Comparison of ENCODE assay signal across 8 mouse cellular contexts in genomic region chr10:24712367-24712761, GRCm38 (mm10). TPM values are rescaled to one million over a fixed set of nuclear protein-coding genes. Genes with fewer than 3 reads are reported as not detected.
DNase-seq lines count a peak whose midpoint lies in the region; ATAC-seq and TF ChIP-seq lines count a peak whose summit lies in the region.

No protein-coding gene starts in this region.

- peaks cover 4% of the 10 kb centered on the region; the same call in 1 of the 2 replicates for H3K27me3 ChIP-seq in midbrain, embryonic 15.5 days (replicated peaks)

- H3K4me3 ChIP-seq in bone marrow macrophage, adult 2 months (ENCODE audit: insufficient read depth, low read length): peak overlapping the region; percentile 85
- H3K4me3 ChIP-seq in midbrain, embryonic 15.5 days: peak overlapping the region; percentile 53

- peaks cover 3% of the 10 kb centered on the region for H3K4me1 ChIP-seq in bone marrow macrophage, adult 2 months (ENCODE audit: control insufficient read depth, insufficient read depth, low read length)
- H3K4me1 ChIP-seq in midbrain, embryonic 15.5 days: peaks cover 7% of the 10 kb centered on the region

- ATAC-seq in inflammation-experienced regulatory T-cells, adult 6 months: peak; percentile 62
- peak; percentile 53 for ATAC-seq in midbrain, embryonic 15.5 days (replicated peaks)

- H3K36me3 ChIP-seq in midbrain, embryonic 15.5 days (replicated peaks): no peaks in the 10 kb centered on the region

- 0 out of 2 replicates have a peak overlapping the region, but pooled peaks have one; percentile 12 for H3K27ac ChIP-seq in bone marrow macrophage, adult 2 months (ENCODE audit: insufficient read depth, low read depth, low read length)
- H3K27ac ChIP-seq in midbrain, embryonic 15.5 days: no peak overlapping the region

- no peak for TF ChIP-seq POLR2A in bone marrow macrophage, adult 2 months (IDR thresholded peaks at IDR 0.05; ENCODE audit: borderline replicate concordance, low read depth, low read length)

- H3K4me2 ChIP-seq in midbrain, embryonic 15.5 days: peak overlapping the region; percentile 88

- TF ChIP-seq CTCF in bone marrow macrophage, adult 2 months (IDR thresholded peaks at IDR 0.05; ENCODE audit: low read depth, low read length): no peak

- H3K9me3 ChIP-seq in midbrain, embryonic 15.5 days: no peaks in the 10 kb centered on the region

- peak; percentile 32 for DNase-seq in kidney, adult 9 months
- no peak for DNase-seq in kidney, adult 18-20 months
- no peak for DNase-seq in thymus, adult 18-20 months
- DNase-seq in layer of hippocampus, postnatal 10 days (ENCODE audit: low spot score in 2 of 2): no peak
- DNase-seq in retina, embryonic 14.5 days (ENCODE audit: low spot score): no peak

- WGBS in midbrain, embryonic 15.5 days: 11% methylated on average over 15 of the region's 15 CpGs

- peak overlapping the region; percentile 54; the same call in 1 of the 2 replicates for H3K9ac ChIP-seq in midbrain, embryonic 15.5 days

RNA-seq across cellular contexts. Expression of gene Enpp1, which starts 0.4 kb away (rescaled TPM):
- polyA plus RNA-seq in bone marrow macrophage, adult 2 months (2012; ENCODE audit: insufficient read depth, insufficient read length, missing spikeins): 4.7 and 5.1 TPM in 2 replicates
- polyA plus RNA-seq in inflammation-experienced regulatory T-cells, adult 6 months (2017; shearing (Covaris generic)): 10 to 100 TPM; 10.5 to 17.8 (median 13.0) TPM
- 2.6 and 3.4 TPM in 2 replicates for polyA plus RNA-seq in midbrain, embryonic 15.5 days (2015; fragmentation: Nextera tagmentation; extraction: Ambion mirVana)
- total RNA-seq in layer of hippocampus, postnatal 10 days (2021): 1 to 10 TPM; 3.8 to 4.2 TPM
